Mouse (Mus musculus) hematopoietic stem cell, adult 5-6 weeks (primary cell): ENCODE measurements around the gene Tapt1. TPM values are rescaled to one million over a fixed set of nuclear protein-coding genes. Genes with fewer than 3 reads are reported as not detected.
"Not testable (repeated sequence)": the region's sequence is repeated elsewhere in the genome, so short reads cannot be mapped to it uniquely, and the experiment has no call there.

Experiments
- ATAC-seq, 2 experiments: fragments of 125-278 bp in 1 of 2; replicated peaks in 1 of 2; 2 replicates each; pipeline ENCODE4 v1.8.0; 2016 to 2017; ENCODE audit warnings: inconsistent platforms in 2 of 2, mild to moderate bottlenecking in 2 of 2, moderate number of reproducible peaks in 2 of 2, low read depth in 1 of 2, moderate TSS enrichment in 1 of 2; ENCODE audit not compliant: low FRiP score in 2 of 2, poor library complexity in 2 of 2, severe bottlenecking in 2 of 2, insufficient read depth in 1 of 2, low TSS enrichment in 1 of 2
- total RNA-seq: library from RNA; stranded (forward); fragments of 172-1452, 232-1000 nt; gene quantifications from 2 replicates; pipeline ENCODE4 v1.2.3, GENCODE M21; 2017

The Tapt1 gene
- total RNA-seq, result 177 and 217 TPM in 2 replicates

DNA sequence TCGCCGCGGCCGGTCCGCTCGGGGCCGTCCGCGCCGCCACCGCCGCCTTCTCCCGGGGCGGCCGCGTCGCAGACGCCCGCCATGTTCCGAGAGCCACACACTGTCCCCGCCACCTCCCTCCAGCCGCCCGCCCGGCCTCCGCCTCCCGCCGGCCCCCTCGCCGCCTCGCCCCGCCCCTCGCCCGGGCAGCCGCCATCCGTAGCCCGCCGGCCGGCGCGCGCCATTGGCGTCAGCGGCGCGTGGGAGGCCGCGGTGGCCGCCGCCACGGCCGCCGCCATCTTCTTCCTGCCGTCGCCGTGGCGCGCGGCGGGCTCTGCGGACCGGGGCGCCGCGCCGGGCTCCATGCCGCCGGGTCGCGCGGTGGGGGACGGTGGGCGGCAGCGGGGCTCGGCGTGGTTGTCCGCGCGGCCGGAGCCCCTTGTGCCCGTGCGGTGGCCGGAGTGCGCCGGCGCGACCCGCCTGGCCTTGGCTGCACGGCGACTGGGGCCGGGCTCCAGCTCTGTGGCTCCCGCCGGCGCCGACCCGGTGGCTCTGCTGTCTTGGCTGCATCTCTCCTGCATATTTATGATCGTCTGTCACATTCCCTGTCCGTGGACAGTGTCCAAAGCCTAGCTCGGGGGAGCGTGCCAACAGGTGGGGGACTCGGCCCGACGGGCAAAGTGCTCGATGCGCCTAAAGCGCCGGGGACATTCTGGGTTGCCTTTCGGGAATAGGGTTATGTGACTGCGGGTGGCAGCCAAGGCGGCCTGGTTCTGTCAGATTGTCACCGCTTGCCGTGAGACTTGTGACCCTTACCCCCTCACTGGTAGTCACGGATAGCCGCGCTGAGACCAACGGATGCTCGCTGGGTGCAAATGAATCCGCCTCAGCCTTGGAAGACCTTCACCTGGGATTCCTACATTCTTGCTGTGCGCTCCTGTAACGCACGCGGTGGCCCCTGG is at the start of gene Tapt1:
Gene Tapt1 (minus strand): TSS at position 106 of the 941 bp plus-strand sequence.
- ATAC-seq, result peak; percentile 27 to 57

DNA sequence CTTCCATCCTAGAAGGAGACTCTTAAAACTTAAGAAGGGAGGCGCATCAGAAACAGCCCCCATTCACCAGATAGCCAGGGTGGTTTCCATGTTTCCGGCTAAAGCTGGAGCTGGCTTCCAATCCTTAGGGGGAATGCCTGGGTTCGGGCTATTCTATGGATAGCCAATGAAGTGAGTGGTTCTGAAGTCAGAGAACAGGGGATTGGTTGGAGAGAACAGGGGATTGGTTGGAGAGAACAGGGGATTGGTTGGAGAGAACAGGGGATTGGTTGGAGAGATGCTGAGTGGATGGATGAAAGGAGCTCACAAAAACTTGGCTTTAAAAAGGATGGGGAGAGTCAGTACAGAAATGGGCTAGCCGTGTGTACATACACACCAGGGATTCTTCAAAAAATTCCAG is 45.1 kb upstream of the Tapt1 start:
- no peak for ATAC-seq

DNA sequence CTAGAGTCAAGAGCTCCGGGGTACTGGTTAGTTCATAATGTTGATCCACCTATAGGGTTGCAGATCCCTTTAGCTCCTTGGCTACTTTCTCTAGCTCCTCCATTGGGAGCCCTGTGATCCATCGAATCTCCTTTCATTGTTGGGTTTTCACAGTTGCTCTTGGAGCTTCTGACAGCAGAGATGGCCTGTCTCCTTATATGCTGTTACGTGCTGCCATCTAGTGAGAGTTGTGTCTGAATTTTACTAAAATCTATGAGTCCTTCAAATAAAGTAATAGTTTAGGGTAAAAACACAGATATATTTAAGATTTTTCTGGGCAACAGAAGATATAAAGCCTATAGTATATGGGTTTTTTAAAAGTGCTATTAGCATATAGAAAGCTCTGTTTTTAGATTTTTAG is 42.1 kb upstream of the Tapt1 start:
- ATAC-seq, result not testable (repeated sequence)

DNA sequence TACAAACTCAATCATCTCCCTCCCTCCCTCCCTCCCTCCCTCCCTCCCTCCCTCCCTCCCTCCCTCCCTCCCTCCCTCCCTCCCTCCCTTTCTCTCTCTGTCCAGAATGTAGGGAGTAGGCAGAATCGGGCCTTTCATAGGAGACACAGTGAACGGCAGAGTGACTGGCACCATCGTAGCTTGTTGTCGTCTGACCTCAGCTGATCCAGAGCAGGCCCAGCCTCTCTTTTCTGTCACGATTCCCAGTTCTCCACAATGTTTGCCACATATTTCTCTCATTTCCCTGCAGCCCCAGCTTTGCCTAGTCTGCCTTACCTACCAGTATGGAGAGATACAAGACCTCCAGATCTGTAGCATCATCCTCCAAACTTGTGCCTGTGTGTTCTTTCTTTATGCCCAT is 35.3 kb upstream of the Tapt1 start:
- ATAC-seq, result no peak

DNA sequence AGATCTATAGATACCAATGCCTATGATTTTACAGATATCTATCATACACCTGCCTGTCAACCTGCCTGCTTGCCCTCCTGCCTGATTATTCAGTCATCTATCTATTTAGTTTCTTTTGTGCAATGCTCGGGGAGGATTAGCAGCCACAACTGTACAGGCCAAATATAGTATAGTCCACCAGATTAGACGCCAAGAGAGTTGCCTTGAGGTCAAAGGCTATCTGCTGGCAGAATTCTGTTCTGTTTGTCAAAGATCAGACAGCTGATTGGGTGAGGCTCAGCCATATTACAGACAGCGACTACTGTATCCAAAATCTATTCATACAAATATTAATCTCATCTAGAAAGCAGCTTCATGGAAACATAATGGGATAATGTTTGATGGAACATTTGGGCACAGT is 34.7 kb upstream of the Tapt1 start:
- ATAC-seq, result no peak

DNA sequence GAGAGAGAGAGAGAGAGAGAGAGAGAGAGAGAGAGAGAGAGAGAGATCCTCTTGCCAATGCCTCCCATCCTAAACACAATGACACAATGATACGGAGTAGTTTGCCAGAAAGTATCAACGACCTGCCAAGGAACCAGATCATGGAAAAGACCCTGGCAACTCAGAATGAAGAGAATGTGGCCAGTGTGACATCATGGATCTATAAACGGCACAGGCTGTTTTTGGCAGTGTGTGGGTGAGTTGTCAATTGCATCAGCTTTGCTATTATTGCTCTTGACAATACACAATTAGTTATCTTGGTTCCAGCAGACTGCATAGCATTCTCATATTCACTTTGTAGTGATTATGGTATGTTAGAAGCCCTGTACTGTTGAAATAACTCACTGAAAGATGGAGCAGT is 33.3 kb upstream of the Tapt1 start:
- no peak for ATAC-seq

DNA sequence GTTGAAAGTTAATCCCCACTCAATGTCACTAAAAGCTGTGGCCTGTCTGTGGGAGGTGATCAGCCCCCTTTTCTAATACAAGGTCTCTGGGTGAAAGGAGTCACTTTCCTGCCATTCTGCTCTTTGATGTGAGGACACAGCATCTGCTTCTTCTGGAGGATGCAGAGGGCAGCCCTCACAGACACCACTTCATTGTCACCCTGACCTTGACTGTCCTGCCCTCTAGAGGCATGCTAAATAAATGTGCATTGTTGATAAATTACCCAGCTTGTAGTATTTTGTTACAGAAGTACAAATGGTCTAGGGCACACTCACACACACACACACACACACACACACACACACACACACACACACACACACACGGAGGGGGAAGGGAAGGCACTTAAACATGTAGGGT is 31.7 kb upstream of the Tapt1 start:
- ATAC-seq, result peak; percentile 73 to 74; a peak in 3 of 4 replicates

DNA sequence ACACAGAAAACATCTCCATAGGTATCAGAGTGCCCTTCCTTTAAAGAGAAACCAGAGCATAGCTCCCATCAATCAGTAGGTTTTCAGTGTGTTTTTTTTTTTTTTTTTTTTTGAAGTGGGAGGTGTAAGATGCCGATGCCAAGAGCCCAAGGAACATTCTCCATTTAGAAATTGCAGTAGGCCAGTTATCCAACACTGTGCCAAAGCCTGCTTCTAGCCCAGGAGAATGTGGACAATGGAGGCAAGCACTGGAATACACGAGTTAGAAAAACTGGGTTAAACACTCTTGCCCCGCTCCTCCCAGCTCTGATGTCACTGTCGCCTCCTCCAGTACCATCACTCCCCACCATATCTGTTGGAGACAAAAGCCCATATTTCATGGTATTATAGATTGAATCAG is 31.0 kb upstream of the Tapt1 start:
- no peak for ATAC-seq

DNA sequence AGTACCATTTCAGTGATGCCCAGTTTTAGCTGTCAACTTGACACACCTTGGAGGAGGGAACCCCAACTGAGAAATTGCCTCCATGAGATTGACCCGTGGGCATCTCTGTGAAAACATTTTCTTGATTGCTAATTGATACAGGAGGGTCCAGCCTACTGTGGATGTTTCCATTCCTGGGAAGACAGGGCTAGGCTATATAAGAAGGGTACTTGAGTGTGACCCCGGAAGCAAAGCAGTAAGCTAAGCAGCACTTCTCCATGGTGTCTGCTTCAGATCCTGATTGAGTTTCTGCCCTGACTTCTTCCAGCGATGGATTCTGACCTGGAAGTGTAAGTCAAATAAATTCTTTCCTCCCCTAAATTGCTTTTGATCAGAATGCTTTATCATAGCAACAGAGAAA is 30.1 kb upstream of the Tapt1 start:
- ATAC-seq, result no peak

DNA sequence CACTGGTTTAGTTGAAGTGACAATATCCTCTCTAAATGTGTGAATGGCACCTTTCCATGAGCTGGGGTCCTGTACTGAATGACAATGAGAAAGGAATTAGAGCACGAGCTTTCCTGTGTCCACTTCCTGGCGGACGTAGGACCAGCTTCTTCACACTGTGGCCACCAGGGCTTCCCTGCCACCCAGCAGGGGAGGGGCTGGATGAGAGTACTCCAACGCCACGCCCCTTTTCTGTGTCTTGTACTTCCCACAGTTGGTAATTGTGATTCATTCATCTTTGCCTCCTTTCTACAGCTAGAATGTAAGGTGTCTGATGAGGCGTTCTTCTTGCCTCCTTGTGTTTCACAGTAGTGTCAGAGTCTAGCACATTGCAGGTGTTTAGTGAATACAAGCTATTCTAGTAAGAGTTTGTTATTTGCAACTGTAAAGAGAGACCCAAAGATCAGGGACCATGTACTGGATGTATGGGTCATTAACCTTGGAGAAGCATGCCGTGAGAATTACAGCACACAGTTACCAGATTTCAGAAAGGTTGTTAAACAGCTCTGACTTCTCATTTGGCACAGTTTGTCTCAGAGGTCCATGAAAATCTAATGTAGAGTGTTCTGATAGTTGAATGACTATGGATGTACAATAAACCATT is 29.5 kb upstream of the Tapt1 start:
- peak; percentile 22 to 51; a peak in 1 of 4 replicates for ATAC-seq

DNA sequence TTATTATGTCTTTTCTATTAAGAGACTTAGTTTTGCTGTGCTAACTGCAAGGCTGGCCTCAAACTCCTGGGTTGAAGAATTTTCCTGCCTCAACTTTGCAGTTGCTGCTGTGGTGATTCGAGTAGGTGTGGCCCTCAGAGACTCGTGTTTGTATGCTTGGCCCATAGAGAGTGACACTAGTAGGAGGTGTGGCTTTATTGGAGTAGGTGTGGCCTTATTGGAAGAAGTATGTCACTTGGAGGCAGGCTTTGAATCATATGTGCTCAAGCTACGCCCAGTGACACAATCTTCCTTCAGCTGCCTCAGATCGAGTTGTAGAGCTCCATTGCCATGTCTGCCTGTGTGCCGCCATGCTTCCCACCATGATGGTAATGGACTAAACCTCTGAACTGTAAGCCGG is 27.0 kb upstream of the Tapt1 start:
- ATAC-seq, result no peak

DNA sequence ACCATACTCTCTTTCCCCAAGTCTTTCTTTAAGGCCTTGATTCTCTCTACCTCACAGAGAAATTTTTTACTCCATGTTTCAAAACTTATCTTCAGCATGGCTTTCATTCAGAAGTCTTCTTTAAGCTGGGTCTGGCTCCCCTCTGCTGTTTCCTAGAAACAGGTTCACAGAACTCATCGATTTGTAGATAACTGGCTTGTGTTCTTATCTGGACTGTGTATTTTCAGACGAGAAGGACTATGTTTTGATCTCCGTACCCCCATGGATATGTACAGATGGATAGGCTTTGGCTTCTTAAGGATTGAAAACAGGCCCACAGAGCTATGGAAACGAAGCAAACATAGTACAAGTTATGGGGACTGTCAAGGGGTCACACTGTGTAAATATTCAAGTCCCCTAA is 26.0 kb upstream of the Tapt1 start:
- no peak for ATAC-seq

DNA sequence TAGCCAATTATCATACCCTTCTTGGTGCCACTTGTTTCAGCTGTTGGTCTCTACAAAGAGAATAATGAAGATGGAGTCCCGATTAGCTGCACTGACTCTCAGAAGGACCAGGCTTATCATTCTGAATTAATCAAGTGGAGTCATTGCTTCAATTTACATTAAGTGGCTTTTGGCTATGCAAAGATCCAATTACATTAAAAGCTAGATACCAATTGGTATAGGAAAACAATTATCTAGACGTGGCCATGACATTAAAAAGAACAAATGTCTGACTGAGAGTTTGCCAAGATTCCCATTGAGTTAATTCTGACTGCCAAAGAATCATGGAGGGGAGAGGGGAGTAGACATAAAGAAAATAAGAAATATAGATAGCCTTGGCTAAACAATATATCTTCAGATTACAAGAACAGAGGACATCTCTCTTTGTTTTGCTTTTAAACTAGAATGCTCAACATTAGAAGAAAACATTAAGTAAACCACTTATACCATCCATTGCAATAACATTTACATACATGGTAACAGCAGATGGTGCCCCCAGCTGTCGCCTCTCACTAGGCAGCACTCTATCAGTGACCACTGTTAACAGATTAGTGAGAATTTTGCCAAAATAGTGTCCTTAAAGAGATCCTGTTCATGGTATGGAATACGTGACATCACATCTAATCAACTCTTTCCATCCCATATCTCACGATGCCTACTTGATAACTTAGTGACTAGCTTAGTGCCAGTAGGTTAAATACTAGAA is 24.0 kb upstream of the Tapt1 start:
- ATAC-seq, result no peak

DNA sequence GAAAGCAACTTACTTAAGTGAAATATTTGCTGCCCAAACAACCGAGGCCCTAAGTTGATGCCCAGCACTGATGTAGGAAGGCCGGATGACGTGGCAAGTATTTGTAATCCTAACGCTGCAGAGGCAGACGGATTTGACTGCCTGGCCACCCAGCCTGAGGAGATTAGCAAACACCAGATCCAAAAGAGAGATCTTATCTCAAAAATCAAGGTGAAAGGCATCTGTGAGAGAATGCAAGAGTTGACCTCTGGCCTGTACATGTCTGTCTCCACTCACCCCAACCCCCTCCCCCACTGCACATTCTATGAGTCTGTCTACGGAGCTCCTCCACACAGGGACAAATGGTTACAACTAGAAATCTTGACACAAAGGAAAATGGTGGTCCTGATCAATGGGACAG is 22.9 kb upstream of the Tapt1 start:
- no peak for ATAC-seq

DNA sequence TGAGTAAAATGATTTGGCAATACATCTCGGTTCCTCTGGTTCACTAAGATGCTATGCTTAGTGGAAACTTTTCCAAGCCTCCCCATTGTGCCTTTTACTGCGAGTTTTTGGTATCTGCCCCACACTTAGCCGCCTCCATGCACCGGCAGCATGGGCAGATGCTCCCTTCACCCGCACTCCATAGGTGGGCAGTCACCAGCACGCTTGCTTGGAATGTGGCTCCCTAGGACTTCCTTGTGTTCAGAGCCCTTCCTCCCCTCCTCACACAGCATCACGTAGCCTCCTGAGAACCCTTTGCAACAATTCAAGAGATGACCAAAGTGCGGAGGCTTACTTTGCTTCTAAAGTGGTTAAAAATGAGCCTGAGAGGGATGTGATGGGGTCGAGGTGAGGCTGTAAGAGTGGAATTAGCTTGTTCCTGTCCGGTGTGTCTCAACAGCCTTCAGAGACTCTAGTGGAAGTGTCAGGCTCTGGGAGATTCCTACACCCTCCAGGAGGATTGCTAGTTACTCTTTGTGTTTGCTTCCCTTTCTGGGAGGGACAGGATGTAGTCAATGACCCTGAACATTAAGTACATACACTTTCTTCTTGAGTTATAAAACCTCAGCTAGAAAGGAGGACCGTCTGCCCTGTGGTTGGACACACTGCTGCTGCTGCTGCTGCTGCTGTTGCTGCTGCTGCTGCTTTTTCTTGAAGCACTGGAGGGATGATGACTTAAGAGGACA is 20.2 kb upstream of the Tapt1 start:
- no peak for ATAC-seq

DNA sequence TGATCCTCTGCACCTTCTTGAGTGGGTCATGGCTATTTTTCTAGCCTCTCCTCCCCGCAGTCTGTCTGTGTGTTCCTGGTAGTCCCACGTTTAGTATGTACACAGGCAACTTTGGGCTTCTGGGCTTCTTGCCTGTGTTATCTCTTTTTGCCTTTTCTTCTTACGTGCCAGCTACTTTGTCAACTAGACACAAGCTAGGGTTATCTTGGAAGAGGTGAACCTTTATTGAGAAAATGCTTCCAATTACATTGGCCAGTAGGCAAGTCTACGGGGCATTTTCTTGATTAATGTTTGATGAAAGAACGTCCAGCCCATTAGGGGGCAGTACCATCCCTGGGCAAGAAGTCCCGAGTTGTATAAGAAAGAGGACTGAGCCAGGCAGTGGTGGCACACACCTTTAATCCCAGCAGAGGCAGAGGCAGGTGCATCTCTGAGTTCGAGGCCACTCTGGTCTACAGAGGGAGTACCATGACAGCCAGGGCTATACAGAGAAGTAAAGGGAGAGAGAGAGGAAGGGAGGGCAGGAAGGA is 18.5 kb upstream of the Tapt1 start:
- ATAC-seq, result no peak

DNA sequence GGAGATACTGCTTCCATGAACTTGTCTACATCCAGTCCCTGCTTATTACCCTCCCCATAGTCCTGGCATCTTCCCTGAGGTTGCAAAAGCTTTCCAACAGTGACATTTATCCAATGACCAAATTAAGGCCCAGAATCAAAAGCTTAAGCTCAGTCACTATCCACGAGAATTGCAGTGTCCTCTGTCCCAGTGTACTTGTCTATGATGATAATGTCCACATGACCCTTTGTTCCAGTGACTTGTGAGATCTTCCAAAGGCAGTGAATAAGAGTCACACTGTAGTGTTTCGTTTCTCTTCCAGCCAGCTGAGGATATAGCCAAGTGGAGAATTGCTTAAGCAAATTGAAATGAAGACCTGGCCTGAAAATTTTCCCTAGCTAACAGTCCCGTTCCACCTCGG is 16.4 kb upstream of the Tapt1 start:
- ATAC-seq, result no peak
